Mouse (Mus musculus) adrenal gland, postnatal 25 days (tissue): ENCODE measurements around the gene Gm20835. TPM values are rescaled to one million over a fixed set of nuclear protein-coding genes. Genes with fewer than 3 reads are reported as not detected.
"Not testable (repeated sequence)": the region's sequence is repeated elsewhere in the genome, so short reads cannot be mapped to it uniquely, and the experiment has no call there.

Experiments
- DNase-seq: peaks from one replicate; pipeline ENCODE4 v3.0.0; 2021; ENCODE audit warnings: mixed read lengths
- long read RNA-seq: library from polyadenylated mRNA; stranded (forward); transcript quantifications from one replicate; pipeline ENCODE4 v2.0.0, GENCODE M21; 2021
- total RNA-seq: library from RNA; stranded (reverse); gene quantifications from 2 replicates; pipeline ENCODE4 v1.2.3, GENCODE M21; 2021

The Gm20835 gene
- not detected in 2 replicates for total RNA-seq
- long read RNA-seq, result 0 reads

DNA sequence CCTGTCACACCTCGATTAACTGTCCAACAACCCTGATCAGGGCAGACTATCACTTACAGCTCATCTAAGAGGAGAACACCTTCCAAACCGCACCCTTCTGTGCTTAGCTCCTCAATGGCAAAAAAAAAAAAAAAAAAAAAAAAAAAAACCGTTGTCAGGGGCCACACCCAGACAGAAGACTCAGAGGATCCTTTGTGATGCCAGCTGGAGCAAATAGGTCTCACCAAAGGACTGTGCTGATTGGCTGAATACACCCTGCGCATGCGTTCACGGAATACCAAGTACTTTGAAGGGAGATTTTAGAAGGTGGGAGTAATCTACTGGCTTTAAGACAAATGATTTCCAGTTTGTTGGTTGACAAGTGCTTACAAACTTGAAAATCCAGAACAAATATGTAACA, at the start of gene Gm20835:
Gene Gm20835, minus strand, starts transcription at position 101 of the 400 bp plus-strand sequence.
- not testable (repeated sequence) for DNase-seq
